10 mouse cellular contexts compared by ENCODE assay signal in the genomic region with DNA sequence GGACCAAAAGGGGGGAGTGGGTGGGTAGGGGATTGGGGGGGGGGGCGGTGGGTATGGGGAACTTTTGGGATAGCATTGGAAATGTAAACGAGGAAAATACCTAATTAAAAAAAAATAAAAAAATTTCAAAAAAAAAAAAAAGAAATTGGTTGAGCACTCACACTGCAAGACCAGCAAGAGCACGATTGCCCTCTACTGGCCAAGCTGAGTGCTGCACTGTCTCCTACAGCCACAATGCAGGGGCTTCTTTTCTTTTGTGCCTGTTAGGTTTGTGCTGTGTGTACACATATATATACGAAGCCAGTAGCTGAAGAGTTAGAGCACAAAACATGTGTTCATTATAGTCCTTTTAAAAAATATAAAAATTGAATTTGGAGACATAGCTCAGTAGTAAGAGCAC. TPM values are rescaled to one million over a fixed set of nuclear protein-coding genes. Genes with fewer than 3 reads are reported as not detected.
DNase-seq lines count a peak whose midpoint lies in the region; ATAC-seq and TF ChIP-seq lines count a peak whose summit lies in the region.
"Had no signal": no experiment of that assay in that cellular context is flagged by ENCODE, and none has a peak within 500 bp of the region (broad histone marks: within the 10 kb centered on the region; RNA-seq: fewer than 3 reads in every experiment).

No protein-coding gene starts in this region.

- H3K27me3 ChIP-seq in midbrain, embryonic 14.5 days (ENCODE audit: control insufficient read depth, insufficient read depth, low read length) = no peaks in the 10 kb centered on the region
- H3K27me3 ChIP-seq in midbrain, embryonic 15.5 days (replicated peaks) = no peaks in the 10 kb centered on the region
- H3K27me3 ChIP-seq in hindbrain, postnatal 0 days (ENCODE audit: insufficient read depth, low read length) = no peaks in the 10 kb centered on the region
- H3K27me3 ChIP-seq: heart, embryonic 15.5 days; megakaryocyte, embryonic 14.5 days had no signal

- peak; percentile 59 for TF ChIP-seq CTCF in hindbrain, postnatal 0 days (IDR thresholded peaks at IDR 0.05; ENCODE audit: low read depth)

- WGBS in midbrain, embryonic 14.5 days = 34% methylated on average over 4 of the region's 4 CpGs
- WGBS in midbrain, embryonic 15.5 days = 22% methylated on average over 4 of the region's 4 CpGs
- 21% methylated on average over 4 of the region's 4 CpGs for WGBS in hindbrain, postnatal 0 days

- peak; percentile 9 for DNase-seq in gastrocnemius, postnatal 10 days
- no peak for DNase-seq in gastrocnemius, postnatal 14 days
- DNase-seq in midbrain, embryonic 14.5 days = peak; percentile 59
- peak; percentile 56 for DNase-seq in adrenal gland, postnatal 14 days
- DNase-seq in hindbrain, postnatal 0 days (ENCODE audit: low spot score) = peak; percentile 45
- peak; percentile 13 for DNase-seq in mesoderm, embryonic 11.5 days (ENCODE audit: low read depth, low spot score)
- DNase-seq in gastrocnemius, adult 18-20 months (ENCODE audit: low spot score) = no peak

- ATAC-seq in midbrain, embryonic 14.5 days (ENCODE audit: low FRiP score, low TSS enrichment) = no peak
- no peak for ATAC-seq in midbrain, embryonic 15.5 days (replicated peaks)
- ATAC-seq in hindbrain, postnatal 0 days = no peak

- no peak overlapping the region for H3K27ac ChIP-seq in midbrain, embryonic 14.5 days (replicated peaks; ENCODE audit: low read depth, low read length)
- H3K27ac ChIP-seq in midbrain, embryonic 15.5 days = no peak overlapping the region
- H3K27ac ChIP-seq in hindbrain, postnatal 0 days = no peak overlapping the region
- H3K27ac ChIP-seq: heart, embryonic 15.5 days had no signal

- H3K9ac ChIP-seq in midbrain, embryonic 14.5 days (replicated peaks; ENCODE audit: low read length) = no peak overlapping the region
- no peak overlapping the region for H3K9ac ChIP-seq in midbrain, embryonic 15.5 days
- H3K9ac ChIP-seq in hindbrain, postnatal 0 days (replicated peaks; ENCODE audit: low read length) = no peak overlapping the region
- H3K9ac ChIP-seq: heart, embryonic 15.5 days had no signal

- H3K4me1 ChIP-seq in midbrain, embryonic 14.5 days (ENCODE audit: control insufficient read depth, insufficient read depth, low read length) = no peaks in the 10 kb centered on the region
- H3K4me1 ChIP-seq in midbrain, embryonic 15.5 days = no peaks in the 10 kb centered on the region
- no peaks in the 10 kb centered on the region for H3K4me1 ChIP-seq in hindbrain, postnatal 0 days (ENCODE audit: insufficient read depth, low read length)
- H3K4me1 ChIP-seq: heart, embryonic 15.5 days; megakaryocyte, embryonic 14.5 days had no signal

- H3K4me3 ChIP-seq in midbrain, embryonic 14.5 days (replicated peaks; ENCODE audit: low read depth, low read length) = no peak overlapping the region
- no peak overlapping the region for H3K4me3 ChIP-seq in midbrain, embryonic 15.5 days
- no peak overlapping the region for H3K4me3 ChIP-seq in hindbrain, postnatal 0 days (ENCODE audit: low read length)
- H3K4me3 ChIP-seq: heart, embryonic 15.5 days; megakaryocyte, embryonic 14.5 days had no signal

- no peaks in the 10 kb centered on the region for H3K36me3 ChIP-seq in midbrain, embryonic 14.5 days (ENCODE audit: control insufficient read depth, insufficient read depth, low read length)
- H3K36me3 ChIP-seq in midbrain, embryonic 15.5 days (replicated peaks) = no peaks in the 10 kb centered on the region
- no peaks in the 10 kb centered on the region for H3K36me3 ChIP-seq in hindbrain, postnatal 0 days (ENCODE audit: insufficient read depth, low read length)
- H3K36me3 ChIP-seq: heart, embryonic 15.5 days had no signal

- H3K4me2 ChIP-seq in midbrain, embryonic 14.5 days (ENCODE audit: low read length) = no peak overlapping the region
- H3K4me2 ChIP-seq in midbrain, embryonic 15.5 days = no peak overlapping the region
- no peak overlapping the region for H3K4me2 ChIP-seq in hindbrain, postnatal 0 days (ENCODE audit: low read depth, low read length)
- H3K4me2 ChIP-seq: heart, embryonic 15.5 days had no signal

- intact Hi-C loops in gastrocnemius, postnatal 14 days (cut with DNase I; ENCODE audit: low total_unique reads) = no loop called here

- no peaks in the 10 kb centered on the region for H3K9me3 ChIP-seq in midbrain, embryonic 14.5 days (ENCODE audit: control insufficient read depth, low read length)
- no peaks in the 10 kb centered on the region for H3K9me3 ChIP-seq in midbrain, embryonic 15.5 days
- H3K9me3 ChIP-seq in hindbrain, postnatal 0 days (ENCODE audit: low read length) = no peaks in the 10 kb centered on the region
- H3K9me3 ChIP-seq: heart, embryonic 15.5 days had no signal

RNA-seq across cellular contexts. Expression of a gene that starts 55.6 kb away (rescaled TPM):
- not detected for total RNA-seq in gastrocnemius, postnatal 10 days (2021)
- total RNA-seq in gastrocnemius, postnatal 14 days (2021) = not detected
- polyA plus RNA-seq in midbrain, embryonic 14.5 days (2014; fragmentation: Nextera tagmentation; extraction: Ambion mirVana) = not detected in 2 replicates
- polyA plus RNA-seq in midbrain, embryonic 15.5 days (2015; fragmentation: Nextera tagmentation; extraction: Ambion mirVana) = not detected in 2 replicates
- not detected in 2 replicates for total RNA-seq in adrenal gland, postnatal 14 days (2021)
- total RNA-seq in hindbrain, postnatal 0 days (2014; rRNA removed) = not detected in 2 replicates
- polyA plus RNA-seq in hindbrain, postnatal 0 days (2015; fragmentation: Nextera tagmentation; extraction: Ambion mirVana) = not detected in 2 replicates
- total RNA-seq in gastrocnemius, adult 18-20 months (2021) = under 1 TPM in 1 of 2 experiments, not detected in 1; 0.40 TPM
- polyA plus RNA-seq: heart, embryonic 15.5 days had no signal

Comparison
In these comparisons a context has a peak if more than half of its experiments do, and no peak if none do; other contexts are left out.
1. DNase-seq: peak in gastrocnemius, postnatal 10 days (single experiment), midbrain, embryonic 14.5 days (single experiment), adrenal gland, postnatal 14 days (single experiment), hindbrain, postnatal 0 days (single experiment) and mesoderm, embryonic 11.5 days (single experiment); none in gastrocnemius, postnatal 14 days (single experiment) and gastrocnemius, adult 18-20 months (single experiment).